Mouse (Mus musculus) hematopoietic stem cell, adult 5-6 weeks (primary cell): ENCODE data around the gene Pank4. TPM values are rescaled to one million over a fixed set of nuclear protein-coding genes. Genes with fewer than 3 reads are reported as not detected.
A peak's percentile ranks its signal among the peaks of the same experiment; 100 is the strongest.

Experiments used
- ATAC-seq, 2 experiments: fragments of 125-278 bp in 1 of 2; replicated peaks in 1 of 2; 2 replicates each; pipeline ENCODE4 v1.8.0; 2016 to 2017; ENCODE audit warnings: inconsistent platforms in 2 of 2, mild to moderate bottlenecking in 2 of 2, moderate number of reproducible peaks in 2 of 2, low read depth in 1 of 2, moderate TSS enrichment in 1 of 2; ENCODE audit not compliant: low FRiP score in 2 of 2, poor library complexity in 2 of 2, severe bottlenecking in 2 of 2, insufficient read depth in 1 of 2, low TSS enrichment in 1 of 2
- total RNA-seq: library from RNA; stranded (forward); fragments of 172-1452, 232-1000 nt; gene quantifications from 2 replicates; pipeline ENCODE4 v1.2.3, GENCODE M21; 2017

Pank4 gene
- total RNA-seq, 1 experiment from 2014 or later = 26.7 TPM

GRCm38 (mm10) chr4:154986750-154987149 is 22.8 kb downstream of the Pank4 start:
- no peak for ATAC-seq

GRCm38 (mm10) chr4:154994876-154995275 is 31.0 kb downstream of the Pank4 start:
- no peak for ATAC-seq

GRCm38 (mm10) chr4:154996572-154997154 is 32.7 kb downstream of the Pank4 start:
- no peak for ATAC-seq

- peak; percentile 29 to 33; a peak in 2 of 4 replicates for ATAC-seq
Measured at GRCm38 (mm10) chr4:154999379-154999778, 35.5 kb downstream of the Pank4 start.

GRCm38 (mm10) chr4:155005278-155005677 is 41.4 kb downstream of the Pank4 start:
- no peak for ATAC-seq

- no peak for ATAC-seq
Measured at GRCm38 (mm10) chr4:155006296-155006695, 42.4 kb downstream of the Pank4 start.

- no peak for ATAC-seq
Measured at GRCm38 (mm10) chr4:155007641-155008040, 43.7 kb downstream of the Pank4 start.

GRCm38 (mm10) chr4:155008075-155008474 is 44.2 kb downstream of the Pank4 start:
- no peak for ATAC-seq

GRCm38 (mm10) chr4:155009216-155009615 is 45.3 kb downstream of the Pank4 start:
- ATAC-seq = no peak

GRCm38 (mm10) chr4:155010870-155011269 is 46.9 kb downstream of the Pank4 start:
- no peak for ATAC-seq

- ATAC-seq = no peak
Measured at GRCm38 (mm10) chr4:155011312-155012025, 47.5 kb downstream of the Pank4 start.

- ATAC-seq = no peak
Measured at GRCm38 (mm10) chr4:155012115-155012514, 48.2 kb downstream of the Pank4 start.

GRCm38 (mm10) chr4:155012788-155013187 is 48.9 kb downstream of the Pank4 start:
- peak; percentile 79 to 86 for ATAC-seq

GRCm38 (mm10) chr4:155014244-155014643 is 50.3 kb downstream of the Pank4 start:
- ATAC-seq = no peak

- ATAC-seq = no peak
Measured at GRCm38 (mm10) chr4:155014791-155015190, 50.9 kb downstream of the Pank4 start.

- ATAC-seq = no peak
Measured at GRCm38 (mm10) chr4:155015550-155015949, 51.6 kb downstream of the Pank4 start.

- ATAC-seq = no peak
Measured at GRCm38 (mm10) chr4:155016807-155017206, 52.9 kb downstream of the Pank4 start.

GRCm38 (mm10) chr4:155017253-155017878 is 53.4 kb downstream of the Pank4 start:
- no peak for ATAC-seq
